Mouse (Mus musculus) liver, embryonic 11.5 days (tissue): ENCODE data around the gene Msmp. TPM values are rescaled to one million over a fixed set of nuclear protein-coding genes. Genes with fewer than 3 reads are reported as not detected.
"Not testable (repeated sequence)": the region's sequence is repeated elsewhere in the genome, so short reads cannot be mapped to it uniquely, and the experiment has no call there.

ENCODE experiments used
- ATAC-seq: fragments of 200-750 bp; cut with Nextera tagmentation; replicated peaks from 2 replicates; pipeline ENCODE4 v1.8.0; 2017; ENCODE audit warnings: moderate number of reproducible peaks, mild to moderate bottlenecking, moderate TSS enrichment, moderate library complexity; ENCODE audit not compliant: low FRiP score
- DNase-seq: peaks from one replicate; pipeline ENCODE4 v3.0.0-alpha.2; 2017; ENCODE audit warnings: low spot score
- H3K27ac ChIP-seq: fragments of 300-500 bp; sonication (generic); 2 replicates; pipeline ENCODE4 v1.5.1; 2014; ENCODE audit warnings: mild to moderate bottlenecking, low read depth, low read length, control low read depth
- H3K27me3 ChIP-seq: fragments of 300-500 bp; sonication (generic); replicated peaks from 2 replicates; pipeline ENCODE4 v1.6.1; 2014; ENCODE audit warnings: low read length, mixed read lengths; ENCODE audit not compliant: control insufficient read depth, insufficient read depth
- H3K36me3 ChIP-seq: fragments of 300-500 bp; sonication (generic); 2 replicates; pipeline ENCODE4 v1.6.1; 2014; ENCODE audit warnings: mild to moderate bottlenecking, low read length, moderate library complexity, mixed read lengths; ENCODE audit not compliant: control insufficient read depth, insufficient read depth
- H3K4me1 ChIP-seq: fragments of 300-500 bp; sonication (generic); replicated peaks from 2 replicates; pipeline ENCODE4 v1.6.1; 2014; ENCODE audit warnings: low read length, mixed read lengths; ENCODE audit not compliant: control insufficient read depth, insufficient read depth
- H3K4me2 ChIP-seq: fragments of 300-500 bp; sonication (generic); 2 replicates; pipeline ENCODE4 v1.6.1; 2014; ENCODE audit warnings: mild to moderate bottlenecking, control low read depth, moderate library complexity
- H3K4me3 ChIP-seq: fragments of 300-500 bp; sonication (generic); 2 replicates; pipeline ENCODE4 v1.5.1; 2014; ENCODE audit warnings: low read depth, low read length, control low read depth
- H3K9ac ChIP-seq: fragments of 300-500 bp; sonication (generic); 2 replicates; pipeline ENCODE4 v1.6.1; 2014; ENCODE audit warnings: low read depth, low read length, control low read depth
- H3K9me3 ChIP-seq: fragments of 300-500 bp; sonication (generic); 2 replicates; pipeline ENCODE4 v1.6.1; 2016; ENCODE audit warnings: low read length, inconsistent platforms, mixed read lengths; ENCODE audit not compliant: control insufficient read depth
- WGBS: fragments of 180-500 bp; shearing (Covaris S2); extraction: QIAGEN DNeasy Blood & Tissue Kit; methylation state at CpG from one replicate; pipeline ENCODE4 v1.1.7; 2014; 5-methylcytosine and 5-hydroxymethylcytosine counted together
- polyA plus RNA-seq: library from polyadenylated mRNA; unstranded; fragments of >200 nt; fragmentation: Nextera tagmentation; extraction: Ambion mirVana; gene quantifications from 2 replicates; pipeline ENCODE4 v1.2.1, GENCODE M21; 2014

Msmp gene
- polyA plus RNA-seq, 1 experiment from 2014 or later = 0.75 TPM

GRCm38 (mm10) chr4:43598650-43599380 lies 14.5 kb upstream of the Msmp start:
- peak overlapping the region; percentile 35 for H3K9ac ChIP-seq
- peak overlapping the region; percentile 91 for H3K27ac ChIP-seq
- peak; percentile 73 for ATAC-seq
- H3K36me3 ChIP-seq = no peaks in the 10 kb centered on the region
- 71% methylated on average over 7 of the region's 7 CpGs for WGBS
- no peaks in the 10 kb centered on the region for H3K9me3 ChIP-seq
- no peak for DNase-seq
- H3K4me3 ChIP-seq = no peak overlapping the region
- H3K4me1 ChIP-seq = peaks cover 17% of the 10 kb centered on the region
- H3K4me2 ChIP-seq = peak overlapping the region; percentile 2; the same call in 1 of the 2 replicates
- H3K27me3 ChIP-seq = no peaks in the 10 kb centered on the region

GRCm38 (mm10) chr4:43598200-43598599 lies 13.9 kb upstream of the Msmp start:
- WGBS = 50% methylated on average over 4 of the region's 4 CpGs
- DNase-seq = no peak
- no peak overlapping the region for H3K9ac ChIP-seq
- peaks cover 17% of the 10 kb centered on the region for H3K4me1 ChIP-seq
- H3K27ac ChIP-seq = peak overlapping the region; percentile 91
- H3K27me3 ChIP-seq = no peaks in the 10 kb centered on the region
- ATAC-seq = peak; percentile 95
- no peak overlapping the region; the same call in 1 of the 2 replicates for H3K4me2 ChIP-seq
- no peaks in the 10 kb centered on the region for H3K9me3 ChIP-seq
- no peak overlapping the region for H3K4me3 ChIP-seq
- H3K36me3 ChIP-seq = no peaks in the 10 kb centered on the region

GRCm38 (mm10) chr4:43596597-43596996 lies 12.3 kb upstream of the Msmp start:
- not testable (repeated sequence) for H3K4me3 ChIP-seq, H3K4me2 ChIP-seq, H3K36me3 ChIP-seq, H3K27ac ChIP-seq, H3K9ac ChIP-seq, H3K27me3 ChIP-seq, H3K9me3 ChIP-seq, ATAC-seq, DNase-seq
- H3K4me1 ChIP-seq = peaks cover 17% of the 10 kb centered on the region
- 83% methylated on average over 2 of the region's 2 CpGs for WGBS

DNA sequence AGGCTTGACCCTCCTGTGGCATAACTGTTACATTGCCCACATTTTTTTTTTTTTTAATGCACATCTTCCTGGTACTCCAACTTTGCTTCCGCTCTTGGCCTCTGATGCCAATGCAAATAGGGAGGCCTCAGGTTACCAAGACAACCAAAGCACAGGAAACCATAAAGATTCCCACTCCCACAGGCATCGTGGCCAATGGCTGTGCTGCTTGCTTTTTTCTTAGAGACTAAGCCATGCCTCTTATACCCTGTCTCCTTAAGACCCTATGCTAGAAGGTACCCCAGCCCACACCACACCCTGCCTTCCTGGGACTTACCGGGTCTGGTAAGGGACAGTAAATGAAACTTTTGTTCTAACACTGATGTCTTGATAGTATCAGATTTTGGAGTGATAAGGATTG lies 9.2 kb upstream of the Msmp start:
- no peak overlapping the region for H3K4me3 ChIP-seq
- H3K27ac ChIP-seq = no peak overlapping the region
- DNase-seq (no peak), ATAC-seq (no peak)
- H3K36me3 ChIP-seq = no peaks in the 10 kb centered on the region
- peaks cover 3% of the 10 kb centered on the region for H3K4me1 ChIP-seq
- H3K27me3 ChIP-seq = no peaks in the 10 kb centered on the region; the same call in 1 of the 2 replicates
- no peak overlapping the region for H3K9ac ChIP-seq
- WGBS = 54% methylated on average over 3 of the region's 3 CpGs
- H3K9me3 ChIP-seq = no peaks in the 10 kb centered on the region
- H3K4me2 ChIP-seq = no peak overlapping the region

- Histone ChIP-seq H3K36me3 (no peaks in the 10 kb centered on the region), H3K27ac (no peak overlapping the region), H3K4me1 (peaks cover 9% of the 10 kb centered on the region), H3K9me3 (no peaks in the 10 kb centered on the region), H3K9ac (no peak overlapping the region), H3K4me3 (no peak overlapping the region), H3K27me3 (no peaks in the 10 kb centered on the region; the same call in 1 of the 2 replicates), H3K4me2 (no peak overlapping the region)
- ATAC-seq (no peak), DNase-seq (peak; percentile 22)
- 72% methylated on average over 3 of the region's 3 CpGs for WGBS
These were observed 7.7 kb upstream of the Msmp start for GRCm38 (mm10) chr4:43591961-43592360.

- ATAC-seq (no peak), DNase-seq (peak; percentile 25)
- Histone ChIP-seq H3K27ac (no peak overlapping the region), H3K4me3 (no peak overlapping the region), H3K36me3 (no peaks in the 10 kb centered on the region), H3K9ac (no peak overlapping the region), H3K9me3 (no peaks in the 10 kb centered on the region), H3K4me1 (peaks cover 9% of the 10 kb centered on the region), H3K27me3 (no peaks in the 10 kb centered on the region; the same call in 1 of the 2 replicates), H3K4me2 (no peak overlapping the region)
- WGBS = 53% methylated on average over 5 of the region's 5 CpGs
These were observed 7.2 kb upstream of the Msmp start for GRCm38 (mm10) chr4:43591543-43591942.

DNA sequence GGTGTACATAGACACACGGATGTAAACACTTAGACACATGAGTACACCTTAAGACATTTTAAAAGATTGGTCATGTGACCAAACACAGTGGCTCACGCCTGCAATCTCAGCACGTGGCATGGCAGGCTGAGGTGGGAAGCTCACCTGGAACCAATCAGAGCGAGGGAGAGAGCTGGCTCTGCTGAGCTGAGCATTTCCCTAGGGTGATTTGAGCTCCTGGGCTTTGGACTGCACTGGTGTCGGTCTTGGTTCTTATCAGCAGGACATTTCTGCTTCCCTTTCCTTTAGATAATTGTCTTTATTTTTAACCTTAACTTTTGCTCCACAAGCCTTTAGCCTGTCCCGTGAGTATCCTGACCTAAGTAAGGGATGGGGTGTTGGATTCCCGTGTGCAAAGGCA lies 3.4 kb upstream of the Msmp start:
- ATAC-seq = no peak; the same call in 1 of the 2 replicates
- H3K36me3 ChIP-seq = peaks cover 8% of the 10 kb centered on the region
- no peak for DNase-seq
- 31% methylated on average over 7 of the region's 7 CpGs for WGBS
- no peaks in the 10 kb centered on the region; the same call in 1 of the 2 replicates for H3K27me3 ChIP-seq
- peak overlapping the region; percentile 25; the same call in 1 of the 2 replicates for H3K4me2 ChIP-seq
- no peak overlapping the region for H3K27ac ChIP-seq
- peaks cover 12% of the 10 kb centered on the region for H3K4me1 ChIP-seq
- H3K9ac ChIP-seq = no peak overlapping the region
- H3K4me3 ChIP-seq = no peak overlapping the region
- no peaks in the 10 kb centered on the region for H3K9me3 ChIP-seq

GRCm38 (mm10) chr4:43586411-43586810 lies 2.1 kb upstream of the Msmp start:
- no peak overlapping the region for H3K9ac ChIP-seq
- H3K4me2 ChIP-seq = no peak overlapping the region
- DNase-seq (no peak), ATAC-seq (no peak)
- 74% methylated on average over 8 of the region's 8 CpGs for WGBS
- no peak overlapping the region for H3K27ac ChIP-seq
- H3K36me3 ChIP-seq = peaks cover 16% of the 10 kb centered on the region
- H3K4me3 ChIP-seq = no peak overlapping the region
- H3K4me1 ChIP-seq = peaks cover 12% of the 10 kb centered on the region
- no peaks in the 10 kb centered on the region for H3K9me3 ChIP-seq
- no peaks in the 10 kb centered on the region for H3K27me3 ChIP-seq

GRCm38 (mm10) chr4:43585682-43586081 lies 1.4 kb upstream of the Msmp start:
- ATAC-seq = no peak
- WGBS = 60% methylated on average over 9 of the region's 10 CpGs
- peaks cover 12% of the 10 kb centered on the region for H3K4me1 ChIP-seq
- no peak overlapping the region for H3K27ac ChIP-seq
- no peaks in the 10 kb centered on the region for H3K27me3 ChIP-seq
- peaks cover 18% of the 10 kb centered on the region for H3K36me3 ChIP-seq
- H3K4me2 ChIP-seq = no peak overlapping the region
- H3K9me3 ChIP-seq = no peaks in the 10 kb centered on the region
- no peak overlapping the region for H3K9ac ChIP-seq
- DNase-seq = no peak
- H3K4me3 ChIP-seq = no peak overlapping the region
